In the genomic region with DNA sequence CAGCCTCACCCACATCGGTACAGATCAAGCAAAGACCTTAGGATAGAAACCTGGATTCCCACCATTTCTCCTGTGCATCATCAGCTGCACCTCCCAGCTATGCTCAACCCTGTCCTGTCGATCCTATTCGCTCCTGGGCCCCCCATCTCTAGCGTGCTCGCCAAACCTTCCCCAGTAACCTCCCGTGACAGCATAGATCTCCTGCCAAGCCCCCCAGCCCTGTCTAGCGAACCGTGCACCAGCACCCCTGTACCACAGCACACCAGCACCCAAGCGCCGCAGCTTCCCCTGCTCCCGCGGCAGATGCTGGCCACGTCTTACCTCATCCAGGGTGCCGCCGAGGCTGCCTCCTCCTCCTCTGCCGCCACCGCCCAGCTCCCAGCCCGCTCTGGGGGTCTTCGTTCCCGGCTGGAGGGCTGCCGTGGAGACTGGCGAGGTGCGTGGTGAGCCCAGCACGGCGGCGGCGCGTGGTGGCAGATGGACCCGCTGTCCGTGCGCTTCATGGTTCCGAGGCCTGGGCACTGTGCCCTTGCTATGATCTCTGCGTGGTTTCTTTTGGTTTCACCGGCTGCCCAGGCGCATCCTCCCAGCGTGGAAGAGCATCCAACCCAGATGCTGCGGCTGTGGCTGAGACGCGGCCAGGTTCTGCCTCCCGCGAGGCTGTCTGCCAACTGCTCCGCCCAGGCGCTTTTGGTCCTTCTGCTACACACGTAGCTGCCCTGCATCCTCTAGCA, we compare ENCODE assay signal across 8 mouse cellular contexts. TPM values are rescaled to one million over a fixed set of nuclear protein-coding genes. Genes with fewer than 3 reads are reported as not detected.
DNase-seq lines count a peak whose midpoint lies in the region; ATAC-seq and TF ChIP-seq lines count a peak whose summit lies in the region.

A gene (minus strand): TSS at position 540 of the 734 bp plus-strand sequence.

- no peak within 1 kb of the TSS for H3K27ac ChIP-seq in embryonic facial prominence, embryonic 12.5 days
- H3K27ac ChIP-seq in heart, embryonic 11.5 days (ENCODE audit: low read depth, low read length), result no peak within 1 kb of the TSS
- peak within 1 kb of the TSS; percentile 74 for H3K27ac ChIP-seq in midbrain, embryonic 10.5 days (replicated peaks)
- H3K27ac ChIP-seq in stomach, postnatal 0 days (replicated peaks), result no peak within 1 kb of the TSS

- no peaks in the 10 kb centered on the region for H3K9me3 ChIP-seq in embryonic facial prominence, embryonic 12.5 days
- no peaks in the 10 kb centered on the region for H3K9me3 ChIP-seq in heart, embryonic 11.5 days (replicated peaks; ENCODE audit: control insufficient read depth, low read length)
- H3K9me3 ChIP-seq in midbrain, embryonic 10.5 days (replicated peaks), result no peaks in the 10 kb centered on the region
- H3K9me3 ChIP-seq in stomach, postnatal 0 days (ENCODE audit: control insufficient read depth, low read length), result no peaks in the 10 kb centered on the region

- TF ChIP-seq EP300 in stomach, postnatal 0 days (optimal IDR thresholded peaks at IDR 0.05), result no peak

- peaks cover 33% of the 10 kb centered on the region for H3K27me3 ChIP-seq in embryonic facial prominence, embryonic 12.5 days
- H3K27me3 ChIP-seq in heart, embryonic 11.5 days (ENCODE audit: control insufficient read depth, insufficient read depth, low read length), result peaks cover 27% of the 10 kb centered on the region
- peaks cover 38% of the 10 kb centered on the region for H3K27me3 ChIP-seq in midbrain, embryonic 10.5 days (ENCODE audit: low read depth, poor library complexity, severe bottlenecking)
- H3K27me3 ChIP-seq in stomach, postnatal 0 days (ENCODE audit: control insufficient read depth, insufficient read depth, low read length), result no peaks in the 10 kb centered on the region; the same call in 1 of the 2 replicates

- WGBS in embryonic facial prominence, embryonic 12.5 days, result 2% methylated on average over 44 of the region's 44 CpGs
- 1% methylated on average over 43 of the region's 44 CpGs for WGBS in heart, embryonic 11.5 days (ENCODE audit: insufficient replicate concordance)
- WGBS in midbrain, embryonic 10.5 days, result 2% methylated on average over 44 of the region's 44 CpGs
- 2% methylated on average over 43 of the region's 44 CpGs for WGBS in stomach, postnatal 0 days

- H3K36me3 ChIP-seq in embryonic facial prominence, embryonic 12.5 days, result no peaks in the 10 kb centered on the region
- no peaks in the 10 kb centered on the region for H3K36me3 ChIP-seq in heart, embryonic 11.5 days (ENCODE audit: control insufficient read depth, insufficient read depth, low read length)
- no peaks in the 10 kb centered on the region for H3K36me3 ChIP-seq in midbrain, embryonic 10.5 days
- H3K36me3 ChIP-seq in stomach, postnatal 0 days (ENCODE audit: control insufficient read depth, insufficient read depth, low read length), result no peaks in the 10 kb centered on the region

- H3K4me2 ChIP-seq in embryonic facial prominence, embryonic 12.5 days (replicated peaks), result peak within 1 kb of the TSS; percentile 94
- peak within 1 kb of the TSS; percentile 95 for H3K4me2 ChIP-seq in heart, embryonic 11.5 days
- peak within 1 kb of the TSS; percentile 63 for H3K4me2 ChIP-seq in stomach, postnatal 0 days (replicated peaks; ENCODE audit: low read depth)

- ATAC-seq in embryonic facial prominence, embryonic 12.5 days (ENCODE audit: insufficient number of reproducible peaks, insufficient read depth, low FRiP score, low TSS enrichment), result peak; percentile 35; the same call in 1 of the 2 replicates
- no peak for ATAC-seq in heart, embryonic 11.5 days (replicated peaks; ENCODE audit: insufficient number of reproducible peaks, low FRiP score, low TSS enrichment)
- ATAC-seq in stomach, postnatal 0 days (ENCODE audit: low FRiP score, low TSS enrichment), result peak; percentile 54

- peak within 1 kb of the TSS; percentile 50 for H3K4me3 ChIP-seq in embryonic facial prominence, embryonic 12.5 days
- H3K4me3 ChIP-seq in heart, embryonic 11.5 days (ENCODE audit: low read depth, low read length), result peak within 1 kb of the TSS; percentile 54
- peak within 1 kb of the TSS; percentile 66 for H3K4me3 ChIP-seq in midbrain, embryonic 10.5 days
- H3K4me3 ChIP-seq in stomach, postnatal 0 days (ENCODE audit: low read depth, low read length), result peak within 1 kb of the TSS; percentile 36

- DNase-seq in heart, adult 18-20 months, result peak in 1 of 2 experiments; percentile 22
- DNase-seq in heart, adult 11 months, result no peak
- DNase-seq in adrenal gland, adult 8-10 months, result no peak
- DNase-seq in layer of hippocampus, adult 8-10 months (ENCODE audit: low spot score in 2 of 2), result peak; percentile 63 to 72
- peak; percentile 48 for DNase-seq in midbrain, embryonic 10.5 days (ENCODE audit: low spot score)
- DNase-seq in stomach, postnatal 0 days (ENCODE audit: low spot score), result peak; percentile 33

- TF ChIP-seq CTCF in stomach, postnatal 0 days (IDR thresholded peaks at IDR 0.05; ENCODE audit: low read depth), result no peak

- peak within 1 kb of the TSS; percentile 49 for H3K9ac ChIP-seq in embryonic facial prominence, embryonic 12.5 days
- H3K9ac ChIP-seq in heart, embryonic 11.5 days (ENCODE audit: low read depth, low read length), result peak within 1 kb of the TSS; percentile 56; the same call in 1 of the 2 replicates
- 0 out of 2 replicates have a peak within 1 kb of the TSS, but pooled peaks have one; percentile 38 for H3K9ac ChIP-seq in stomach, postnatal 0 days (ENCODE audit: low read length)

- peaks cover 9% of the 10 kb centered on the region; the same call in 1 of the 2 replicates for H3K4me1 ChIP-seq in embryonic facial prominence, embryonic 12.5 days
- 0 out of 2 replicates have a peak, but pooled peaks cover 2% of the 10 kb centered on the region for H3K4me1 ChIP-seq in heart, embryonic 11.5 days (ENCODE audit: control insufficient read depth, insufficient read depth, low read length)
- H3K4me1 ChIP-seq in midbrain, embryonic 10.5 days, result peaks cover 12% of the 10 kb centered on the region
- no peaks in the 10 kb centered on the region for H3K4me1 ChIP-seq in stomach, postnatal 0 days (replicated peaks; ENCODE audit: control insufficient read depth, insufficient read depth)

RNA-seq across cellular contexts. Expression of the gene that starts here (rescaled TPM):
- 1,000 to 10,000 TPM; 1,617 to 1,852 TPM for total RNA-seq in heart, adult 18-20 months (2021)
- total RNA-seq in adrenal gland, adult 8-10 months (2022), result 10 to 100 TPM; 24.3 to 30.4 (median 27.8) TPM
- 32.4 and 34.9 TPM in 2 replicates for polyA plus RNA-seq in embryonic facial prominence, embryonic 12.5 days (2016; fragmentation: Nextera tagmentation; extraction: Ambion mirVana)
- 69.8 and 76.7 TPM in 2 replicates for polyA plus RNA-seq in heart, embryonic 11.5 days (2014; fragmentation: Nextera tagmentation; extraction: Ambion mirVana)
- total RNA-seq in layer of hippocampus, adult 8-10 months (2022), result 100 to 1,000 TPM; 195 to 235 (median 214) TPM
- polyA plus RNA-seq in midbrain, embryonic 10.5 days (2016; fragmentation: Nextera tagmentation; extraction: Ambion mirVana), result 18.5 and 22.8 TPM in 2 replicates
- polyA plus RNA-seq in stomach, postnatal 0 days (2015; fragmentation: Nextera tagmentation; extraction: Ambion mirVana), result 9.3 and 9.9 TPM in 2 replicates

Comparison
In these comparisons a context has a peak if more than half of its experiments do, and no peak if none do; other contexts are left out.
1. RNA of the gene that starts here (total RNA-seq): 1,617 to 1,852 TPM in heart, adult 18-20 months; 195 to 235 TPM in layer of hippocampus, adult 8-10 months and 24.3 to 30.4 TPM in adrenal gland, adult 8-10 months; every median in the first group is over 4 times any median in the second.
2. DNase-seq: peak in layer of hippocampus, adult 8-10 months (2 of 2), midbrain, embryonic 10.5 days (single experiment) and stomach, postnatal 0 days (single experiment); none in heart, adult 11 months (single experiment) and adrenal gland, adult 8-10 months (single experiment).
3. Peak in every context shown above with its lines, with median percentiles within 50 percentile points of each other: H3K4me2 ChIP-seq, H3K4me3 ChIP-seq and H3K9ac ChIP-seq.